Mouse (Mus musculus) intestine, embryonic 14.5 days (tissue): ENCODE measurements at regions not wholly inside any gene's neighbourhood (a gene's known extent, or its start where the extent isn't known, plus 50 kb on each side); places are given as distances from the start of the nearest gene placed in this dataset.
"Not testable (repeated sequence)": the region's sequence is repeated elsewhere in the genome, so short reads cannot be mapped to it uniquely, and the experiment has no call there.

Source experiments
- ATAC-seq: fragments of 200-750 bp; cut with Nextera tagmentation; replicated peaks from 2 replicates; pipeline ENCODE4 v1.8.0; 2017; ENCODE audit warnings: low read depth, moderate number of reproducible peaks, moderate TSS enrichment, moderate library complexity; ENCODE audit not compliant: low FRiP score, low TSS enrichment
- DNase-seq: peaks from one replicate; pipeline ENCODE4 v3.0.0-alpha.2; 2018; ENCODE audit warnings: low spot score
- H3K27ac ChIP-seq: fragments of 300-500 bp; sonication (generic); 2 replicates; pipeline ENCODE4 v1.5.1; 2014; ENCODE audit warnings: low read depth, mild to moderate bottlenecking, control low read depth
- H3K27me3 ChIP-seq: fragments of 300-500 bp; sonication (generic); replicated peaks from 2 replicates; pipeline ENCODE4 v1.6.1; 2014; ENCODE audit warnings: low read length, control low read depth; ENCODE audit not compliant: control insufficient read depth, insufficient read depth
- H3K36me3 ChIP-seq: fragments of 300-500 bp; sonication (generic); 2 replicates; pipeline ENCODE4 v1.6.1; 2014; ENCODE audit warnings: low read length, control low read depth; ENCODE audit not compliant: control insufficient read depth, insufficient read depth
- H3K4me1 ChIP-seq: fragments of 300-500 bp; sonication (generic); replicated peaks from 2 replicates; pipeline ENCODE4 v1.6.1; 2014; ENCODE audit warnings: low read length, control low read depth, mixed read lengths; ENCODE audit not compliant: control insufficient read depth, insufficient read depth
- H3K4me2 ChIP-seq: fragments of 300-500 bp; sonication (generic); 2 replicates; pipeline ENCODE4 v1.6.1; 2014; ENCODE audit warnings: low read length
- H3K4me3 ChIP-seq: fragments of 300-500 bp; sonication (generic); 2 replicates; pipeline ENCODE4 v1.5.1; 2014; ENCODE audit warnings: low read depth, low read length, control low read depth, mixed read lengths
- H3K9ac ChIP-seq: fragments of 300-500 bp; sonication (generic); 2 replicates; pipeline ENCODE4 v1.6.1; 2014; ENCODE audit warnings: mild to moderate bottlenecking, low read length
- H3K9me3 ChIP-seq: fragments of 300-500 bp; sonication (generic); 2 replicates; pipeline ENCODE4 v1.6.1; 2016; ENCODE audit warnings: low read length, control low read depth; ENCODE audit not compliant: control insufficient read depth
- WGBS: fragments of 180-500 bp; shearing (Covaris S2); extraction: QIAGEN DNeasy Blood & Tissue Kit; methylation state at CpG from one replicate; pipeline ENCODE4 v1.1.7; 2014; 5-methylcytosine and 5-hydroxymethylcytosine counted together

DNA sequence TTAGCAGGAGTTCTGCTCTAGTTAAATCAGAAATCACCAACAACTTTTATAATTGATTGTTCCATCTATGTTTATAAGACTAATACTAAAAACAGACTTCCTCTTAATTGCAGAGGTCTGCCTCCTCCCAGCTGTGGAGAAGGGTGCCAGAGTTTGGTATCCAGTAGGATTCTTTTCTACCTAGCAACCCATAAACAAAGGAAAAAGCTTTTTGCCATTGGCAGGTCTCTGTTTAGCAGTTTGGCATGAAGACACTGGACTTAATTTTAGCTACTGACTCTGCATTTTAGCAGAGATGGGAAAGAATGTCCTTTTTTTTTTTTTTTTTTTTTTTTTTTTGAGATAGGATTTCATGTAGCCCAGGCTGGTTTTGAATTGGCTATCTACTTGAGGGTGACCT, 1628.4 kb downstream of the A830018L16Rik start:
- Histone ChIP-seq H3K9ac (no peak overlapping the region), H3K9me3 (no peaks in the 10 kb centered on the region), H3K27ac (no peak overlapping the region), H3K4me2 (no peak overlapping the region), H3K4me3 (no peak overlapping the region), H3K36me3 (no peaks in the 10 kb centered on the region), H3K27me3 (no peaks in the 10 kb centered on the region), H3K4me1 (no peaks in the 10 kb centered on the region)
- no peak for DNase-seq
- ATAC-seq, result no peak

DNA sequence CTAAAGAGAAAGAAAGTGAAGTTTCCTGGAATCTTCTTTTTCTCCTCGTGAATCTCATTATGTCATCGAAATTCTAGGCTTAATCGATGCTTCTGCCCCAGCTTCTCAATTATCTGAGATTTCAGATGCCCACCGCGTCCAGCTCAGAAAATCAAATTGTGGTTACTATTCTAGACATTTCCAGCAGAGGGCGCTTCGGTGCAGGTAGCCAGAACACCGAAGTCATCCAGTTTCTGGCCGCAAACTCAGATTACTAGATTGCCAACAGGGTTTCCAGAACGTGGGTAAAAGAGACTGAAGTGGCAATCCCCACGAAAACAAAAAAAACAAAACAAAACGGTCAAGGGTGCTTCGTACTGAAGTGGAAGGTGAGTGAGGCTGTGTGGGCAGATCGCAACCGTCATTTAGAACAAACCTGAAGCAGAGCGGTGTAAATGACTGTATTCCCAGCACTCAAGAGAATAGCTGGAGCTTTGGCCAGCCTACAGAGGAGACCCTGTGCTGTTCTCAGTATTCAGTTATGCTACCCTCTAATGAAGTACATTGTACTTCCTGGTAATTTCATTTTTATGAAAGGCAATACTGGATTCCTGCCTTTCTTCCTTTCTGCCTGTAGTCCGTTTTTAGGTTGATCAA, 1636.4 kb downstream of the A830018L16Rik start:
- H3K9ac ChIP-seq, result no peak overlapping the region

DNA sequence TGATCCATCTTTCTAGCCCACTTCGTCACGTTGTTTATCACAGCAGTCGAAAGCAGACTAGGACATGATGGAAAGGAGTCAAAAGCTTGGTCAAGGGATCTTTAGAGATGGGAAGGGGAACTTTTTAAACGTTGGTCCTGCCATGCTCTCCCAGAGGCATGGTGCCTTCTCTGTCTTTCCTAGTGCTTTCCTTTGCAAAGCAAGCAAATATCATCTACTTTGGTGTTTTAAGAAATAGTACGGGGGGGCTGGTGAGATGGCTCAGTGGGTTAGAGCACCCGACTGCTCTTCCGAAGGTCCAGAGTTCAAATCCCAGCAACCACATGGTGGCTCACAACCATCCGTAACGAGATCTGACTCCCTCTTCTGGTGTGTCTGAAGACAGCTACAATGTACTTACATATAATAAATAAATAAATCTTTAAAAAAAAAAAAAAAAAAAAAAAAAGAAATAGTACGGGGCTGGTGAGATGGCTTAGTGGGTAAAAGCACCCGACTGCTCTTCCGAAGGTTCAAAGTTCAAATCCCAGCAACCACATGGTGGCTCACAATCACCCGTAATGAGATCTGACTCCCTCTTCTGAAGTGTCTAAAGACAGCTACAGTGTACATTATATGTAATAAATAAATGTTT, 1637.6 kb downstream of the A830018L16Rik start:
- 0 out of 2 replicates have a peak, but pooled peaks have one; percentile 4 for ATAC-seq
- 59% methylated on average over 11 of the region's 13 CpGs for WGBS

More for the DNA sequence above, 1636.4 kb downstream of the A830018L16Rik start:
- Histone ChIP-seq H3K27ac (no peak overlapping the region), H3K4me2 (peak overlapping the region; percentile 26), H3K27me3 (no peaks in the 10 kb centered on the region), H3K9me3 (no peaks in the 10 kb centered on the region), H3K36me3 (no peaks in the 10 kb centered on the region), H3K4me3 (no peak overlapping the region), H3K4me1 (no peaks in the 10 kb centered on the region)
- DNase-seq (peak; percentile 71), ATAC-seq (no peak)
- WGBS, result 19% methylated on average over 17 of the region's 17 CpGs

DNA sequence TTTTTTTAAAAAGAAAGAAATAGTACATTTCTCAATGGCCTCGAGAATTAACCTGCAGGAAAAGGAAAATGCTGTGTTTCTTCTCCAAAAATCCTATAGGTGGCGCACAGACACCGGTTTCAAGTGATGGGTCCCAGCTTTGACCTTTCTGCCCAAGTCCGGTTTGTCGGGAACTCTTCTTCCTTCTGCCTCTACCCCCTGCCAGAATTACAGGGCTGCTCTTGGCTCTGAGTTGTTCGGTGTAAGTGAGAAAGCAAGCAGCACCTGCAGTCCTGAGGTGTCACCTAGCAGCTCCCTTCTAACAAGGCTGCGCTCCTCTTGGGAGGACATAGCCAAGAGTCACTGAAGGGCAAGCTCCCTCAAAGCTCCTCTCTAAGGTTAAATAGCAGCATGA, 1638.2 kb downstream of the A830018L16Rik start:
- Histone ChIP-seq H3K27ac (no peak overlapping the region), H3K4me1 (no peaks in the 10 kb centered on the region), H3K36me3 (no peaks in the 10 kb centered on the region), H3K27me3 (no peaks in the 10 kb centered on the region), H3K9ac (no peak overlapping the region), H3K9me3 (no peaks in the 10 kb centered on the region), H3K4me3 (no peak overlapping the region), H3K4me2 (peak overlapping the region; percentile 30; the same call in 1 of the 2 replicates)
- ATAC-seq (peak; percentile 57; the same call in 1 of the 2 replicates), DNase-seq (peak; percentile 68)
- 7% methylated on average over 7 of the region's 7 CpGs for WGBS

More for the DNA sequence above, 1637.6 kb downstream of the A830018L16Rik start:
- H3K36me3 ChIP-seq, H3K4me2 ChIP-seq, H3K9ac ChIP-seq, H3K27ac ChIP-seq, DNase-seq, H3K9me3 ChIP-seq, H3K27me3 ChIP-seq, H3K4me3 ChIP-seq, H3K4me1 ChIP-seq: not testable (repeated sequence)

DNA sequence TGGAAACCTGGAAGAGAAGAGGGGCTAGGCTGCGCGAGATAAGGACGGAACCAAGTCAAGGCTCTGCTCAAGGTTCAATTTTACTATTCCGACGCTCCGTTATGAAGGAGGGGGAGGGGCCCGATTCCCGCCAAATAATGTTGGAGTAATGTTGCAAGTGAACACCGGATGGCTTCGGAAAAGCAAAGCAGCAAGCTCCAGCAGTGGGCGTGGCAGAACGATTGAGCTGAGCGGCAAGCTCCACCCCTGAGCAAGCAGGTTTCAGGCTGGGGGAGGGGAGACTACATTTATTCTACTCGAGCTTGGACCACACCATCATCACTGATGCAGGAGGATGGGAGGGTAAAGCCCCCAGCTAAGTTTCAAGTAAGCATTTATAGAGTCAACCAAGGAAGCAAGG, 1643.8 kb downstream of the A830018L16Rik start:
- ATAC-seq (no peak), DNase-seq (no peak)
- H3K4me1 ChIP-seq, result no peaks in the 10 kb centered on the region
- no peak overlapping the region for H3K27ac ChIP-seq
- no peak overlapping the region for H3K9ac ChIP-seq
- no peaks in the 10 kb centered on the region for H3K36me3 ChIP-seq
- H3K4me2 ChIP-seq, result no peak overlapping the region
- H3K9me3 ChIP-seq, result no peaks in the 10 kb centered on the region
- 29% methylated on average over 14 of the region's 14 CpGs for WGBS
- H3K27me3 ChIP-seq, result no peaks in the 10 kb centered on the region
- H3K4me3 ChIP-seq, result no peak overlapping the region

DNA sequence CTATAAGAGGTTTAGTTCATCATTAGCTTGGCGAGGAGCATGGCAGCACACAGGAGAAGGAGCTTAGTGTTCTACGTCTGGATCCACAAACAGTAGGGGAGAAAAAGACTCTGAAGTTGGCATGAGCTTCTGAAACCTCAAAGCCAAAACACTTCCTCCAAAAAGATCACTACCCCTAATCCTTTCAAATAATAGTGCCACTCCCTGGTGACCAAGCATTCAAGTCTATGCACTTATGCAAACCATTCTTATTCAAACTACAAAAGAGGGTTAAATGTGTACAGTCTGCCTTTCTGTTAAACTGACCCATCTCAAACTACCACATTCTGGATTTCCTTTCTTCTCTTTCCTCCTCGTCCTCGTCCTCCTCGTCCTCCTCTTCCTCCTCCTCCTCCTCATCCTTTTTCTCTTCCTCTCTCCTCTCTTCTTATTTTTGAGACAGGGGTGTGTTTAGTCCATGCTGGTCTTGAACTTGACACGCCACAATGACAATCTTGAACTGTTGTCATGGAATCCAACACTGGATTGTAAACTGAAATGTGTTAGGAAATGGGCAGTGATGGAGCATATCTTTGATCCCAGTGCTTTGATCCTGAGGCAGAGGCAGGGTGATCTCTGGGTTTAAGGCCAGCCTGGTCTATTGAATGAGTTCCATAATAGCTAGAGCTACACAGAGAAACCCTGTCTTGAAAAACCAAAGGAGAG, 1645.9 kb downstream of the A830018L16Rik start:
- no peak overlapping the region for H3K4me3 ChIP-seq
- no peak overlapping the region for H3K9ac ChIP-seq
- DNase-seq, result no peak
- no peak for ATAC-seq
- no peaks in the 10 kb centered on the region for H3K4me1 ChIP-seq
- H3K9me3 ChIP-seq, result no peaks in the 10 kb centered on the region
- no peak overlapping the region for H3K4me2 ChIP-seq
- 78% methylated on average over 6 of the region's 6 CpGs for WGBS
- H3K36me3 ChIP-seq, result no peaks in the 10 kb centered on the region
- no peak overlapping the region for H3K27ac ChIP-seq
- H3K27me3 ChIP-seq, result no peaks in the 10 kb centered on the region
